Mouse (Mus musculus) testis, adult 2 months (tissue): ENCODE data around the gene Miox. TPM values are rescaled to one million over a fixed set of nuclear protein-coding genes. Genes with fewer than 3 reads are reported as not detected.

Experiments
- H3K27ac ChIP-seq: fragments of 200-500 bp; 2 replicates; pipeline ENCODE4 v1.5.1; 2012; ENCODE audit warnings: low read depth, low read length; ENCODE audit not compliant: control insufficient read depth, insufficient read depth
- H3K27me3 ChIP-seq: fragments of 200-500 bp; 2 replicates; pipeline ENCODE4 v1.6.1; 2012; ENCODE audit warnings: mild to moderate bottlenecking, low read length, moderate library complexity; ENCODE audit not compliant: control insufficient read depth, insufficient read depth
- H3K36me3 ChIP-seq: fragments of 200-500 bp; 2 replicates; pipeline ENCODE4 v1.6.1; 2012; ENCODE audit warnings: mild to moderate bottlenecking, low read length; ENCODE audit not compliant: control insufficient read depth, insufficient read depth
- H3K4me1 ChIP-seq: fragments of 200-500 bp; 2 replicates; pipeline ENCODE4 v1.6.1; 2012; ENCODE audit warnings: low read length; ENCODE audit not compliant: control insufficient read depth, insufficient read depth
- H3K4me3 ChIP-seq: fragments of 200-500 bp; 2 replicates; pipeline ENCODE4 v1.5.1; 2012; ENCODE audit warnings: low read depth, mild to moderate bottlenecking, low read length, moderate library complexity, mixed read lengths; ENCODE audit not compliant: control insufficient read depth
- CTCF ChIP-seq: fragments of 200-500 bp; IDR thresholded peaks from 2 replicates; pipeline ENCODE4 v1.5.1; 2012; ENCODE audit warnings: low read depth, mild to moderate bottlenecking, inconsistent platforms, low read length, moderate library complexity; ENCODE audit not compliant: control insufficient read depth, insufficient read depth, insufficient replicate concordance
- POLR2A ChIP-seq: fragments of 200-500 bp; IDR thresholded peaks from 2 replicates; pipeline ENCODE4 v1.6.1; 2012; ENCODE audit warnings: low read depth, mild to moderate bottlenecking, inconsistent platforms, low read length, moderate library complexity; ENCODE audit not compliant: control insufficient read depth
- polyA plus RNA-seq: library from polyadenylated mRNA; depleted of rRNA; stranded (reverse); fragments of >200 nt; gene quantifications from 2 replicates; pipeline ENCODE4 v1.2.3, GENCODE M21; 2012

Gene Miox
- polyA plus RNA-seq, 1 experiment: 1.7 TPM

DNA sequence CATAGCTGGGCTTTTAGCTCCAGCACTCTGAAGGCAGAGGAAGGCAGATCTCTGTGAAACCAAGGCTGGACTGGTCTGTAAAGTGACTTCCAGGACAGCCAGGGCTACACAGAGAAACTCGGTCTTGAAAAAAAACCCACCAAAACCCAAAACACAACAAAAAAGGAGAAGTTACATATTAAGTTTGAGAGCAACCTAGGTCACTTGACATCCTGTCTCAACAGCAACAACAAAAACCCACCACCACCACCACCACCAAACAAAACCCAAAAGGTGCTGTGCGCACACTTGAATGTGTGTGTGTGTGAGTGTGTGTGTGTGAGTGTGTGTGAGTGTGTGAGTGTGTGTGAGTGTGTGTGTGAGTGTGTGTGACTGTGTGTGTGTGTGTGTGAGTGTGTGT, 5.5 kb downstream of the Miox start:
- Histone ChIP-seq H3K36me3 (no peaks in the 10 kb centered on the region), H3K4me3 (no peak overlapping the region), H3K27me3 (no peaks in the 10 kb centered on the region), H3K4me1 (peaks cover 8% of the 10 kb centered on the region), H3K27ac (no peak overlapping the region)
- TF ChIP-seq CTCF: no peak
- TF ChIP-seq POLR2A: no peak

DNA sequence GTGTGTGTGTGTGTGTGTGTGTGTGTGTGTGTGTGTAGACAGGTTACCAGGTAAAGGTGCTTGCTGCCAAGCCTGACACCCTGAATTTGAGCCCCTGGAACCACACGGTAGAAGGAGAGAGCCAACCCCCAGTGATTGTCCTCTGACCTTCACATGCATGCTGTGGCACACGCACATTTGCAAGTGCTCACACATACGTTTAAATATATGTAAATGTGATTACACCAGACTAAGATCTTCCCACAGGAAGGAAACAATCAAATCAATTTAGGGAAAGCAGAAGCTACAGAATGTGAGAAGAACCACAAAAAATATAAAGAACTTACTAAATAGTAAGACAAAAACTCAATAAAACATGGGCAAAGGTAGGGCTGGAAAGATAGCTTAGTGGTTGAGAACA, 5.9 kb downstream of the Miox start:
- TF ChIP-seq CTCF (no peak), POLR2A (no peak)
- Histone ChIP-seq H3K36me3 (no peaks in the 10 kb centered on the region), H3K27ac (no peak overlapping the region), H3K27me3 (no peaks in the 10 kb centered on the region), H3K4me3 (no peak overlapping the region), H3K4me1 (peaks cover 5% of the 10 kb centered on the region)

DNA sequence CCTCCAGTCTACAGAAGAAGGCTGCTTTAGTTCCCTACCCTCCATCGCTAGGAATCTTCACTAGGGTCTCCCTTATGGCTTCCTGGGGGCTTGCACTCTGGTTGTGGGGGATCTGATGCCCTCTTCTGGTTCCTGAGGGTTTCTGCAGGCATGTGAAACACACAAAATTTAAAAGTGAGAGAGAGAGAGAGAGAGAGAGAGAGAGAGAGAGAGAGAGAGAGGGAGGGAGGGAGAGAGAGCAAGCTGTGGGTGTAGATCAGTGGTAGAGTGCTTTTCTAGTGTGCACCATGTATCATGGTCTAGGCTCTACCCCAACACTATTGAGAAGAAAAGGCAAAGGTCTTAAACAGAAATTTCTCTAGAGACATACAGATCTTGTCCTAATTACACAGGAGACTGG, 7.5 kb downstream of the Miox start:
- Histone ChIP-seq H3K4me1 (no peaks in the 10 kb centered on the region; the same call in 1 of the 2 replicates), H3K4me3 (no peak overlapping the region), H3K36me3 (no peaks in the 10 kb centered on the region), H3K27ac (no peak overlapping the region), H3K27me3 (no peaks in the 10 kb centered on the region)
- no peak for TF ChIP-seq POLR2A
- TF ChIP-seq CTCF: no peak

DNA sequence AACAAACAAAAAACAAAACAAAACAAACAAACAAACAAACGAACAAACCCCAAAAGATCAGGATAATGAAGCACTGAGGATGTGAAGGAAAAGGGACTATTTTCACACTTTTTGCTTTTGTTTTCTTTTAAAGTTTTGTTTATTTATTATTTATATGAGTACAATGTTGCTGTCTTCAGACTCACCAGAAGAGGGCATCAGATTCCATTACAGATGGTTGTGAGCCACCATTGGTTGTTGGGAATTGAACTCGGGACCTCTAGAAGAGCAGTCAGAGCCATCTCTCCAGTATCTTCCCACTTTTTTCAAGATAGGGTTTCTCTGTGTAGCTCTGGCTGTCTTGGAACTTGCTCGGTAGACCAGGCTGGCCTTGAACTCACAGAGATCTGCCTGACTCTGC, 9.1 kb downstream of the Miox start:
- Histone ChIP-seq H3K4me3 (no peak overlapping the region), H3K36me3 (no peaks in the 10 kb centered on the region), H3K27ac (no peak overlapping the region), H3K4me1 (no peaks in the 10 kb centered on the region), H3K27me3 (no peaks in the 10 kb centered on the region)
- TF ChIP-seq POLR2A: no peak
- no peak for TF ChIP-seq CTCF

DNA sequence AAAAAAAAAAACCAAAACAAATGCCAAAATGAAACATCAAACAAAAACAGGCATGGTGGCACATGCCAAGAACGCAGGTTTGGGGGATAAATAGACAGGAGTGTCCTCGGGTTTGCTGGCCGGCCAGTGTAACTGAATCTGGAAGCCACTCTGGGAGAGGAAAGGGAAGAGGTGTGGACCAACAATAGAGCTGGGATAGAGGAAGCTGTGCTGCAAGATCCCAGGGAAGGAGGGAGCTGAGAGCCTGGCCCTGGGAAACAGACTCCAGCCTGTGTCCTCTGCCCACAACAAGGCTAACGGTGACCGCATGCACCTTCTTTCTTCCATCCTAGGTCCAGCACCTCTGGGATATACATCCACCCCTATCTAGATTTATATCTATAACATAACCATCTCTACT, 16.2 kb downstream of the Miox start:
- no peaks in the 10 kb centered on the region for H3K27me3 ChIP-seq
- peaks cover 2% of the 10 kb centered on the region for H3K36me3 ChIP-seq
- H3K27ac ChIP-seq: no peak overlapping the region
- no peak overlapping the region for H3K4me3 ChIP-seq
- TF ChIP-seq POLR2A: no peak
- no peak for TF ChIP-seq CTCF
- H3K4me1 ChIP-seq: peaks cover 7% of the 10 kb centered on the region

DNA sequence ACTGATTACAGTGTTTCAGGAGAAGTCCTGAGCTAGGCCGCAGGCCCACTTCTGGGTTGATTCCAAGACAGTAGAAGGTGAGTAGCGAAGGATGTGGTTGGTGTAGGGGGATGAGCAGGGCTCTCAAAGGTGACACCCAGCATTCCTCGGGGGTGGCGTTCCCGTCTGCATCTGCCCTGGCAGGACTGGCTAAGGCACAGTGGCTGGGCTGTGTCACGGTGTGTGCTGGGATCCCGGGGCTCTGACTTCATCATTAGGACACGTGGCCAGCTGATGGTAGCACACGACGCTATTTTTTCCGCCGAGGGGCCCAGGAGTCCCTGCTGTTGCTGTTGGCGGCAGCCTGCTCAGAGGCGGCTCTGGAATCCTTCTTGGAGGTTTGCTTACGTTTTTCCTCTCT, 17.1 kb downstream of the Miox start:
- H3K27ac ChIP-seq: no peak overlapping the region
- H3K27me3 ChIP-seq: no peaks in the 10 kb centered on the region
- peaks cover 2% of the 10 kb centered on the region for H3K36me3 ChIP-seq
- peaks cover 7% of the 10 kb centered on the region for H3K4me1 ChIP-seq
- no peak overlapping the region for H3K4me3 ChIP-seq
- TF ChIP-seq CTCF: no peak
- TF ChIP-seq POLR2A: no peak

DNA sequence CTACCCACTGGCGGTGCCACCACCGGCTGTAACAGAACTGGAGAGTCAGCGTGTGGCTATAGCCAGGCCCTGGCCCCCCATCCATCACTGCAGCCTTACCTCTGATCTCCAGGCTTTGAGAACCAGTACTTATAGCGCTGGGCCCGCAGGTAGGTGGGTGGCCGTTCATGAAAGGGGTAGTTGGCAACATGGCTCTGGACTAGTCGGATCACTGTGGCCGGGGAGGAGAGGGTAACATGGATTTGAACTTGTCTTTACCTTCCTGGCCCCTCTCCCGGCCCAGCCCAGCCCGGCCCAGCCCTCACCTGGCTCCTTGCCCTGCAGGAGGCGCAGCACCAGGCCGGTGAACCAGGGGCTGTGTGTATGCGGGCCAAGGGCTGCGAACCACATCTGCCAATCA, 17.9 kb downstream of the Miox start:
- Histone ChIP-seq H3K27ac (no peak overlapping the region), H3K4me3 (no peak overlapping the region), H3K36me3 (peaks cover 2% of the 10 kb centered on the region), H3K4me1 (peaks cover 7% of the 10 kb centered on the region), H3K27me3 (no peaks in the 10 kb centered on the region)
- TF ChIP-seq CTCF: no peak
- no peak for TF ChIP-seq POLR2A

DNA sequence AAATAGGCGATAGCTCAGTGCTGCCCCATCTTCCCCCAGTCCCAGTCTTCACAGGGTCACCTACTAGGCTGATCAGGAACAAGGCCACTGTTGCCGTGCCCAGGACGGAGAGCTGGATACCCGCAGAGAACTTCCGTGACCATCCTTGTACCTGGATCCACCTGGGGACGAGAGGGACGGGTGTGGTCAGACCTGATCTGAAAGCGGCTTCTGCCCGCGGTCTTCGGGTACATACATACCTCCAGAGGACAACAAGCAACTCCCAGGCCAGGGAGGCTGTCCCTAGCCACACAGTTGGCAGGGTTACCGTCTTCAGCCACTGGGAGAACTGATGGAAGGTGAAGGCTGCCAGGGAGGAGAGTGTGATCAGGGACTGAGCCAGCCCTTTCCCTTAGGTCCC, 18.6 kb downstream of the Miox start:
- Histone ChIP-seq H3K36me3 (peaks cover 2% of the 10 kb centered on the region), H3K27me3 (no peaks in the 10 kb centered on the region), H3K4me3 (no peak overlapping the region), H3K4me1 (peaks cover 7% of the 10 kb centered on the region), H3K27ac (no peak overlapping the region)
- TF ChIP-seq POLR2A (no peak), CTCF (no peak)
